Mouse (Mus musculus) midbrain, embryonic 10.5 days (tissue): ENCODE data around the gene Gadd45a. TPM values are rescaled to one million over a fixed set of nuclear protein-coding genes. Genes with fewer than 3 reads are reported as not detected.
A peak's percentile ranks its signal among the peaks of the same experiment; 100 is the strongest.

Experiments
- DNase-seq: peaks from one replicate; pipeline ENCODE4 v3.0.0-alpha.2; 2017; ENCODE audit warnings: low spot score
- H3K27ac ChIP-seq: fragments of 300-500 bp; sonication (generic); replicated peaks from 2 replicates; pipeline ENCODE4 v1.5.1; 2016; ENCODE audit warnings: mild to moderate bottlenecking
- H3K27me3 ChIP-seq: fragments of 300-500 bp; sonication (generic); 2 replicates; pipeline ENCODE4 v1.6.1; 2016; ENCODE audit warnings: low read depth, mild to moderate bottlenecking; ENCODE audit not compliant: poor library complexity, severe bottlenecking
- H3K36me3 ChIP-seq: fragments of 300-500 bp; sonication (generic); 2 replicates; pipeline ENCODE4 v1.6.1; 2016; ENCODE audit warnings: mild to moderate bottlenecking, moderate library complexity
- H3K4me1 ChIP-seq: fragments of 300-500 bp; sonication (generic); 2 replicates; pipeline ENCODE4 v1.6.1; 2016
- H3K4me3 ChIP-seq: fragments of 300-500 bp; sonication (generic); 2 replicates; pipeline ENCODE4 v1.5.1; 2016; ENCODE audit warnings: mild to moderate bottlenecking, moderate library complexity
- H3K9me3 ChIP-seq: fragments of 300-500 bp; sonication (generic); replicated peaks from 2 replicates; pipeline ENCODE4 v1.6.1; 2016; ENCODE audit warnings: mild to moderate bottlenecking
- WGBS: fragments of 180-500 bp; shearing (Covaris S2); methylation state at CpG from one replicate; pipeline ENCODE4 v1.1.7; 2016; 5-methylcytosine and 5-hydroxymethylcytosine counted together
- polyA plus RNA-seq: library from polyadenylated mRNA; unstranded; fragments of >200 nt; fragmentation: Nextera tagmentation; extraction: Ambion mirVana; gene quantifications from 2 replicates; pipeline ENCODE4 v1.2.1, GENCODE M21; 2016

Gene Gadd45a
- polyA plus RNA-seq, result 14.8 and 15.3 TPM in 2 replicates

DNA sequence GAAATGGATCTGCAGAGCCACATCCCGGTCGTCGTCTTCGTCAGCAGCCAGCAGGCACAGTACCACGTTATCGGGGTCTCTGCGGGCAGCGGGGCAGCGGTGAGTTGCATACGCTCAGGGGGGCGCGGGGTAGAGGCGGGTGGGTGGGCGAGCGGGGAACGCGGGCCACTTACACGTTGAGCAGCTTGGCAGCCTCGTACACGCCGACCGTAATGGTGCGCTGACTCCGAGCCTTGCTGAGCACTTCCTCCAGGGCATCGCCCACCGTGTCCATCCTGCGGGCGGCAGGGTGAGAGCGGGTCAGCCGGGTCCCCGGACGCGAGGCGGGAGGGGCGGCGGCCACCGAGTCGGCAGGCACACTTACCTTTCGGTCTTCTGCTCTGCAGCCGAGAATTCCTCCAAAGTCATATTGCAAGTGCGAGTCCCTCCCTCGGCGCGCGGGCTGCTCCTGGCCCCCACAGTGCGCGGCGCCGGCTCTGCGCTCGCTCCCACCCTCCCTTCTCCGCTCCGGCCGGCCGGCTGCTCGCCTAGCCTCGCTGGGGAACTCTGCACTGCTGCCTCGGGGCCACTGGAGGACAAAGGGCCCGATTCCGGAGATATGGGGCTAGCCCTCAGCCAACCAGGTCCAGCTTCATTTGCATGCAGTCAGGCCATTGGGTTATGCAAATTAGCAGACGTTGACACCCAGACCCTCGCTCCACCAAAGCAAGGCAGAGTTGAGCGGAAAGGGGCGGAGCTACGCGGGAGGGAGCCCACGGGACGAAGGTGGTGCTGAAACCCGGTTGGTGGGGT lies at the start of gene Gadd45a:
Gene Gadd45a (minus strand): TSS at position 621 of the 792 bp plus-strand sequence.
- H3K36me3 ChIP-seq, result no peaks in the 10 kb centered on the region
- peaks cover 20% of the 10 kb centered on the region for H3K27me3 ChIP-seq
- WGBS, result under 1% methylated on average over 65 of the region's 69 CpGs
- peak within 1 kb of the TSS; percentile 95 for H3K27ac ChIP-seq
- H3K4me3 ChIP-seq, result peak within 1 kb of the TSS; percentile 81
- peak; percentile 95 for DNase-seq
- H3K4me1 ChIP-seq, result peaks cover 26% of the 10 kb centered on the region
- no peaks in the 10 kb centered on the region for H3K9me3 ChIP-seq

DNA sequence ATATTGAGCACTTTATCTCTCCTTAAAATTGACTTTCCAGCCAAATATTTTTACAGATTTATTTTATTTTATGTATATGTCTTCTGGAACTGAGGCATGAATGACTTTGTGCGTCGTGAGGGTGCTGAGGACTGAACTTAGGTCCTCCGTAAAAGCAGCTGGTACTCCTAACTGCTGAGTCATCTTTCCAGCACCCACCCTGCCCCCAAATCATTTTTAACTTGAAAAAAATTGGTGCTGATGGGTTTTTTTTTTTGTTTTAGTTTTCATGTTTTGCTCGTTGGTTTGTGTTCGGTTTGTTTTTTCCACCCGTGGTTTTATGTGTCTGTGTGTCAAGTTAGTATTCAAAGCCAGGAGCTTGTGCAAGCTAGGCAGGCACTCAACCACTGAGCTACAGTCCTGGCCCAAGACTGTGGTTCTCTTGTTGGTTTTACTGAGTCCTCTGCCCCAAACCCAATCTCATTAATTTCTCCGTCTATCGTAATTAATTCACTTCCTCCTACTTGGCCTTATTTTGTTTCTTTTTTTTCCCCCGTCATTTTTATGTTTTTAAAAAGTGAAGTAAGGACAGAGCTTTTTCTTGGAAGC lies 48.7 kb upstream of the Gadd45a start:
- H3K4me3 ChIP-seq, result no peak overlapping the region
- no peak for DNase-seq
- no peak overlapping the region for H3K27ac ChIP-seq
- no peaks in the 10 kb centered on the region for H3K9me3 ChIP-seq
- no peaks in the 10 kb centered on the region for H3K27me3 ChIP-seq
- H3K4me1 ChIP-seq, result peaks cover 7% of the 10 kb centered on the region; the same call in 1 of the 2 replicates
- H3K36me3 ChIP-seq, result no peaks in the 10 kb centered on the region
- 95% methylated on average over 9 of the region's 9 CpGs for WGBS

DNA sequence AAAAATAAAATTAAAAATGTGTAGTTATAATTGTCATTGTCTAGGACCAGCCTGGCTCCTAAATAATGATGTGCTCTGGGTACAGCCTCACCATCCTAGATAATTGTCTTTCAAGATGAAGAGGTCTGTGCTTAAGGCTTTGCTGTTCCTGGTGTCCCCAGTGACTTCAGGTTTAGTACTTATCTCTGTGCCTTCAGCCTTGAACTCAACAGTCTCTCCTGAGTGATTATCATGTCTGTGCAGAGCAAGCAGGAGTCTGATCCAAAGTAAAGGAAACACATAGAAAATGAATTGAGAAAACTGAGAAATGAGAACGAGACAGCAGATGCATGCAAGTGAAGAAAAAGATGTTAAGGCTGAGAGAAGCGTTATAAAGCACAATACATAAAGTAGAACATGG lies 47.2 kb upstream of the Gadd45a start:
- DNase-seq, result no peak
- H3K4me1 ChIP-seq, result peaks cover 7% of the 10 kb centered on the region; the same call in 1 of the 2 replicates
- H3K27me3 ChIP-seq, result no peaks in the 10 kb centered on the region

DNA sequence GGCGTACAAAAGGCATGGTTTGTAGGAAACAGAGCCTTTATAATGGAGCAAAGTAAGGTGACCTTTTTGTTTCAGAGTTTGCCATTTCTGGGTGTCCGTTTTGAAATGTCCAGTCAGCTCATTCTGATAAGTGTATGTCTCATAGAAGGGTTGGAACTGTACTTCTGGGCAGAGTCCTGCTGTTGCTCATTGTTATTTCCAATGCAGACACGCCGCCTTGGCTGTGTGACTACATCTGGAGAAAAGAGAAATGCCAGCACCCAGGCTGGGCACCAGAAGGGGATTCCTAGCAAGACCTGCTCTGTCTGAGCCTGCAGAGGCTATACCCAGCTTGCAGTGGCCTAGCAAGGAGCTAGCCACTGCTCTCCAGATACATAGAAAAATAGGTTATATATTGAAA lies 43.9 kb upstream of the Gadd45a start:
- Histone ChIP-seq H3K4me1 (no peaks in the 10 kb centered on the region), H3K27me3 (no peaks in the 10 kb centered on the region), H3K36me3 (no peaks in the 10 kb centered on the region), H3K27ac (no peak overlapping the region), H3K9me3 (no peaks in the 10 kb centered on the region), H3K4me3 (no peak overlapping the region)
- WGBS, result 92% methylated on average over 4 of the region's 4 CpGs
- DNase-seq, result no peak

More for the DNA sequence above, 47.2 kb upstream of the Gadd45a start:
- Histone ChIP-seq H3K4me3 (no peak overlapping the region), H3K36me3 (no peaks in the 10 kb centered on the region), H3K9me3 (no peaks in the 10 kb centered on the region), H3K27ac (no peak overlapping the region)
- WGBS, result 97% methylated on average over 2 of the region's 2 CpGs

DNA sequence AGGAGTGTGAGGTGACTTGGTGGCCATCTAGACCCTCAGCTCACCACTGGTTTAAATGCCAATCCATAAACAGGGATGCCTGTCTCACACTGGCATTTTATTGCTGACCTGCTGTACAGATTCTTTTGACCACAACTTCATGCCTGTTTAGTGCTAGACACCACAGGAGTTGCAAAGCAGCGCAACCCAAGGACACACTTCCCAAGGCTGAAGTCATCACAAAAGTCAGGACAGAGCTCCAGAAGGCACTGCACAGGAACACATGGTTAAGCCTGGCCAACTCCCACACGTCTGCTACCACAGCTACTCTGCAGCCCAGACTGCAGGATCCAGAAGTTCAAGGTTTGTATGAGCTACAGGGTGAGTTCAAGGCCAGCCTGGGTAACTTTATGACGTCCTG lies 40.8 kb upstream of the Gadd45a start:
- Histone ChIP-seq H3K27ac (no peak overlapping the region), H3K27me3 (no peaks in the 10 kb centered on the region), H3K9me3 (no peaks in the 10 kb centered on the region), H3K4me3 (no peak overlapping the region), H3K36me3 (no peaks in the 10 kb centered on the region), H3K4me1 (no peaks in the 10 kb centered on the region)
- WGBS, result 79% methylated on average over 3 of the region's 3 CpGs
- DNase-seq, result no peak

DNA sequence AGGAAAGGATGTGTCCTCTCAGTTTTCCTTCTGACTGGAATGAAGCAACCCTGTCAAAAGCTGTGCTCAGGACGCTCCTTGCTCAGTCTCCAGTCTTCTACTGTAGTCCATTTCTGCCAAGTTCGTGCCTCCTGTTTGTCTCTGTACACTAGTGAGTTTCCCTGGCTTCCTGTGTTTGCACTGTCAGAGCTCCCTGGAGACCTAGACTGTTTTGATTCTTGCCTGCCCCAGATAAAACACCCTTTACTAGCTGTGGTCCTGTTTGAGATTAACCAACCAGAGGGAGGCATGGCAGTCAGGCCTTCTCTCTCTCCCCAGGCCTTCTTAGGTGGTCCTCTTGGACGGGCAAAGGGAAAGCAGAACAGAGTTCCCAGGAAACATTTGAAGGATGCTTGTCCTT lies 40.2 kb upstream of the Gadd45a start:
- 67% methylated on average over 3 of the region's 3 CpGs for WGBS
- Histone ChIP-seq H3K9me3 (no peaks in the 10 kb centered on the region), H3K4me3 (no peak overlapping the region), H3K4me1 (no peaks in the 10 kb centered on the region), H3K27me3 (no peaks in the 10 kb centered on the region), H3K27ac (no peak overlapping the region), H3K36me3 (no peaks in the 10 kb centered on the region)
- DNase-seq, result no peak

DNA sequence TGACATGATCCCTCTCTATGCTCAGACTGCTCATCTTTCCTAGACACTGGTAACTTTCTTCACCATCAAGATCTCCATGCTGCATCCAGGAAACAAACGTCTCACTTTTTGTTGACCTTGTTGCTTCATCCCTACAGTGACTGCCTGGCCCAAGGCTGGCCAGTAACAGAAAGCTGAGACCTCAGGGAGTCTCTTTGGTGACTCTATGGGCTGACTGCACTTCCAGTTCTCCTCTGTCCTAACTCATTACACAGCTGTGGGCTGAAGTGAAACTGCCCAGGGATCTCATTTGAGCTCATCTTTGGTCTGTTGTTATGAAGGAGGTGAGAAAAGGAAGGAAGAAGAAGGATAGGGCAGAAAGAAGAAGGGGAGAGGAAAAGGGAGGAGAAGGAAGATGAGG lies 39.1 kb upstream of the Gadd45a start:
- Histone ChIP-seq H3K9me3 (no peaks in the 10 kb centered on the region), H3K27ac (no peak overlapping the region), H3K4me3 (no peak overlapping the region), H3K36me3 (no peaks in the 10 kb centered on the region), H3K27me3 (no peaks in the 10 kb centered on the region), H3K4me1 (no peaks in the 10 kb centered on the region)
- 78% methylated on average over 1 of the region's 1 CpGs for WGBS
- DNase-seq, result no peak

DNA sequence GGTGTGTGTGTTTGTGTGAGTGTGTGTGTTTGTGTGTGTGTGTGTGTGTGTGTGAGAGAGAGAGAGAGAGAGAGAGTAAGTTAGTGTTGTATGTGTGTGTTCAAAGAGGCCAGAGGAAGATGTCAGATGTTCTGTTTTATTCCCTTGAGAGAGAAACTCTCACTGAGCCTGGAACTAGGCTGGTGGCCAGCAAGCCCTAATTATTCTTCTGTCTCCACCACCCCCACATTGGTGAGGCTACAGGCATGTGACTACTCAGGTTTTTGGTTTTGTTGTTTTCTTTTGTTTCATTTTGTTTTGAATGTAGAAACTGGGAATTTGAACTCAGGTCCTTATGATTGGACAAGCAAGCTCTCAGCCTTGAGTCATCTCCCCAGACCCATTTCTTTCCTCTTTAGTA lies 37.6 kb upstream of the Gadd45a start:
- Histone ChIP-seq H3K9me3 (no peaks in the 10 kb centered on the region), H3K36me3 (no peaks in the 10 kb centered on the region), H3K4me3 (no peak overlapping the region), H3K4me1 (no peaks in the 10 kb centered on the region), H3K27me3 (no peaks in the 10 kb centered on the region), H3K27ac (no peak overlapping the region)
- no peak for DNase-seq

DNA sequence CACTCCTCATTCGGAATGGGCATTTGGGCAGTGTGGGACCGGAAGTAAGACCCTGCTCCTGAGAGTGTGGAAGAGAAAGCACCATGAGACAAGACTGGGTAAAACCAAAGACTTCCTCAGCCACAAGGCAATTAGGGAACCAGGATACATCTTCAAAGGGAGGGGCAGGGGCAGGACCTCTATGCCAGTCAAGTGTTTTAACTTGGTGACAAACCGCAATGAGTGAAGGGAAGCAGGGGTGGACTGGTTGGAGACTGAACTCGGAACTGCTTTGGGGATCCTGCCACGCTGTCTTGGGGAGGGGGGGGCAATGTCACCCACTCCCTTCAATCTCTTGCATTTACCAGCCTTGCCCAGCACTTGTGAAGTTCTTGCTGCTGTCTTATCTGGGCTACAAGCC lies 36.7 kb upstream of the Gadd45a start:
- Histone ChIP-seq H3K9me3 (no peaks in the 10 kb centered on the region), H3K27ac (no peak overlapping the region), H3K27me3 (no peaks in the 10 kb centered on the region), H3K36me3 (no peaks in the 10 kb centered on the region), H3K4me1 (no peaks in the 10 kb centered on the region), H3K4me3 (no peak overlapping the region)
- DNase-seq, result no peak
- 84% methylated on average over 5 of the region's 5 CpGs for WGBS

DNA sequence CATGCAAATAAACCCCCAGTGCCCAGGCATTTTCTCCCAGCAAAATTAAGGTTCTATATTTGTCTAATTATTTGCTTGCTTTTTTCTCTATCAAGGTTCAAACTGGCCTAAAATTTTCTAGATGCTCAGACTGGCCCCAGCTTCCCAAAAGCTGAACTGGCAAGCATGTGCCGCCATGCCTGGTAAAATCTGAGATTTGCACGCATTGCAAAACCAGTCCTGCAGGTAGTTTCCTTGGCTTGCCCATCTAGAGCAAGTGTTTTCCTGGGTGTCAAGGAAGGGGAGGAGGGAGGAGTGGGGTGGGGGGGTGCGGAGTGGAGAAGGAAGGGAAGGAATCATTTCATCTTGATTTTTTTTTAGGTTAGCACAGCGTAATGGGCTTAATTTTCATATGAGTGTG lies 36.2 kb upstream of the Gadd45a start:
- Histone ChIP-seq H3K4me3 (no peak overlapping the region), H3K9me3 (no peaks in the 10 kb centered on the region), H3K36me3 (no peaks in the 10 kb centered on the region), H3K4me1 (no peaks in the 10 kb centered on the region), H3K27ac (no peak overlapping the region), H3K27me3 (no peaks in the 10 kb centered on the region)
- 90% methylated on average over 4 of the region's 4 CpGs for WGBS
- no peak for DNase-seq

DNA sequence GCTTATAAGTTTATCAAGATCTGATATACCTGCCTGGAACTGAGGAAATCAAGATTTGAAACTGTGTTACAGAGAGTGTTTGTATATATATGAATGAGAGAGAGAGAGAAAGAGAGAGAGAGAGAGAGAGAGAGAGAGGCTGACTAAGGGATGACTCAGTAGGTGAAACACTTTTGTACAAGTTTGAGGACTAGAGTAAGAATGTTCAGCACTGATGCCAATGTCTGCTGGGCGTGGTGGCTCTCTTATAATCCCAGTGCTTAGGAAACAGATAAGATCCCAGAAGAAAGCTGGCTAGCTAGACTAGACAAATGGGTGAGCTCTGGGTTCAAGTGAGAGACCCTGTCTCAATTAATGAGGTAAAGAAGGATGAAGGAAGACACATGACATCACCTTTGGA lies 34.4 kb upstream of the Gadd45a start:
- Histone ChIP-seq H3K9me3 (no peaks in the 10 kb centered on the region), H3K27me3 (no peaks in the 10 kb centered on the region), H3K4me1 (no peaks in the 10 kb centered on the region), H3K36me3 (no peaks in the 10 kb centered on the region), H3K27ac (no peak overlapping the region), H3K4me3 (no peak overlapping the region)
- 88% methylated on average over 1 of the region's 1 CpGs for WGBS
- DNase-seq, result no peak

DNA sequence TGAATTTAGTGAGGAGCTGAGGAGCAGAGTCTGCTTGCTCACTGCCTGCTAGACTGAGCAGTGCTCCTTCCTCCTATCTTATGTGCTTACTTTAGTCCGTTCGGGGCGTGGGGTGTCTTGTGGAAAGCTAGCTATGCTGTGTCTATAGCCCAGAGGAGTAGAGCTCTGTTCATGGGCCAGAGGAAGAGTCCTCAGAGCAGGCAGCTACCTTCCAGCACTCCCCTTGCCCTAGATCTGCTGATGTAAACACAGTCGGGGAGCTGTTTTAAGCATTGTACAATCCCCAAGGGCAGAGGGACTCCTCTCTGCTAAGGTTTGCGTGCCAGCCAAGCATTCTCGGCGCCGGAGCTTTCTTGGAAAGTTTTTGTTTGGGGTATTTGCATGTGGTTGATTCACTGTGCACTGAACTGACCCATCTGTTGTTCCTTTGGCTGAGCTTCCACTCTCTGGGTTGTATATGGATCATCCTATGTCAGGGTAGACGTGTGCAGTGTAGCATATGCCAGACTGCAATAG lies 32.6 kb upstream of the Gadd45a start:
- H3K4me1 ChIP-seq, result no peaks in the 10 kb centered on the region
- no peaks in the 10 kb centered on the region for H3K9me3 ChIP-seq
- 64% methylated on average over 9 of the region's 9 CpGs for WGBS
- no peaks in the 10 kb centered on the region for H3K27me3 ChIP-seq
- no peaks in the 10 kb centered on the region for H3K36me3 ChIP-seq
- H3K4me3 ChIP-seq, result no peak overlapping the region
- DNase-seq, result no peak
- H3K27ac ChIP-seq, result no peak overlapping the region

DNA sequence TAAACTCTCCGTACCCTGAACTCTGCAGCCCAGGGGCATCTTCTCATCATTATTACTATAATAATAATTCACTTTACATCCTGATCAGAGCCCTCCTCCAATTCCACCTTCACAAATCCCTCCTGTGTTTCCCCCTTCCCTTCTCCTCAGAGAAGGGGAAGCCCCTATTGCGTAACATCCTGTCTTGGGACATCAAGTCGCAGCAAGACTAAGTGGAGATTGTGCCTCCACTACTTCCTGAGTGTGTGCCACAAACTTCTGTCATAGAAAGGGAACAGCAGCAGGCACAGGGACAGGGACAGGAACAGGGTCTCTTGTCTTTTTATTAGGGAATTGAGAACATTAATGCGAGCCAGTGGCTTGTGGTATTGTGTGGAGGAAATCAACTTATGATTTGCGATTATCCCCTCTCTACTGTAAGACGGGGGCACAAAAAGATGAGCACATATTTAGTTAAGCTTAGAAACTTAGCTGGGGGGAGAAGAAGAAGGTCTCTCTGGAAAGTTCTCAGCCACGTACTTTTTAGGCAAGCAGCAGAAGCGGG lies 32.0 kb upstream of the Gadd45a start:
- H3K4me1 ChIP-seq, result no peaks in the 10 kb centered on the region
- H3K4me3 ChIP-seq, result no peak overlapping the region
- DNase-seq, result no peak
- no peak overlapping the region for H3K27ac ChIP-seq
- 91% methylated on average over 8 of the region's 8 CpGs for WGBS
- H3K36me3 ChIP-seq, result no peaks in the 10 kb centered on the region
- no peaks in the 10 kb centered on the region for H3K9me3 ChIP-seq
- no peaks in the 10 kb centered on the region for H3K27me3 ChIP-seq
